Mouse (Mus musculus) spleen, adult 2 months (tissue): ENCODE measurements around the gene Pced1b.
A peak's percentile ranks its signal among the peaks of the same experiment; 100 is the strongest.

Source experiments
- CTCF ChIP-seq: fragments of 200-500 bp; IDR thresholded peaks from 2 replicates; pipeline ENCODE4 v1.5.1; 2011; ENCODE audit warnings: mild to moderate bottlenecking, inconsistent platforms; ENCODE audit not compliant: insufficient read depth, insufficient read length, insufficient replicate concordance; ENCODE audit errors: extremely low read depth
- POLR2A ChIP-seq: fragments of 200-500 bp; IDR thresholded peaks from 2 replicates; pipeline ENCODE4 v1.6.1; 2011; ENCODE audit warnings: low read depth, low read length, inconsistent platforms

DNA sequence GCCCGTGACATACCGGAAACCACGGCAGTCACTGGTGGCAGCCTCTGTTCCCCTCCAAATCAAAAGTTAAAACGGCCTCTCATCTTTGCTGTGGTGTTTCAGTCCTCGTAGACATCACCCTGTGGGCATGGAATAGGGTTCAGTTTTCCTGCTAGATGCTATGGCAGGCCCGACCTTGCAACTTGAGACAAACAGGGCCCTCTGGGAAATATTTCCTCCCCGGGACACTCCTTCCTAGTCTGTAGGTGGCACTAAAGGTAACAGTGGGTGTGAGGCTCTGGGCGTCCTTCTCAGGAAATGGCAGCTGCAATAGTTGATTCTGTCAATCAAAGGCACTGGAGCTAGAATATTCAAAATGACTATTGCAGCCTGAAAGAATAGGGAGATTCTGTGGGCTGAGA lies 114.9 kb downstream of the Pced1b start:
- TF ChIP-seq POLR2A, result no peak
- peak; percentile 12; the same call in 1 of the 2 replicates for TF ChIP-seq CTCF
